Mouse (Mus musculus) hindbrain, embryonic 14.5 days (tissue): ENCODE results near the gene Pramel6. TPM values are rescaled to one million over a fixed set of nuclear protein-coding genes. Genes with fewer than 3 reads are reported as not detected.
"Not testable (repeated sequence)": the region's sequence is repeated elsewhere in the genome, so short reads cannot be mapped to it uniquely, and the experiment has no call there.

ENCODE experiments used
- ATAC-seq: fragments of 200-750 bp; cut with Nextera tagmentation; 2 replicates; pipeline ENCODE4 v1.8.0; 2017; ENCODE audit warnings: moderate number of reproducible peaks, mild to moderate bottlenecking, moderate TSS enrichment, moderate library complexity; ENCODE audit not compliant: low FRiP score
- DNase-seq: peaks from one replicate; pipeline ENCODE4 v3.0.0-alpha.2; 2015; ENCODE audit warnings: low spot score
- H3K27ac ChIP-seq: fragments of 300-500 bp; sonication (generic); 2 replicates; pipeline ENCODE4 v1.5.1; 2014; ENCODE audit warnings: mild to moderate bottlenecking, moderate library complexity
- H3K27me3 ChIP-seq: fragments of 300-500 bp; sonication (generic); 2 replicates; pipeline ENCODE4 v1.6.1; 2014; ENCODE audit warnings: mild to moderate bottlenecking, low read length, mixed read lengths; ENCODE audit not compliant: control insufficient read depth, insufficient read depth
- H3K36me3 ChIP-seq: fragments of 300-500 bp; sonication (generic); replicated peaks from 2 replicates; pipeline ENCODE4 v1.6.1; 2014; ENCODE audit not compliant: control insufficient read depth, insufficient read depth
- H3K4me1 ChIP-seq: fragments of 300-500 bp; sonication (generic); replicated peaks from 2 replicates; pipeline ENCODE4 v1.6.1; 2014; ENCODE audit warnings: antibody characterized with exemption, low read length, mixed read lengths; ENCODE audit not compliant: control insufficient read depth, insufficient read depth
- H3K4me2 ChIP-seq: fragments of 300-500 bp; sonication (generic); replicated peaks from 2 replicates; pipeline ENCODE4 v1.6.1; 2014; ENCODE audit warnings: mild to moderate bottlenecking, moderate library complexity
- H3K4me3 ChIP-seq: fragments of 300-500 bp; sonication (generic); replicated peaks from 2 replicates; pipeline ENCODE4 v1.5.1; 2014; ENCODE audit warnings: mild to moderate bottlenecking, low read length
- H3K9ac ChIP-seq: fragments of 300-500 bp; sonication (generic); 2 replicates; pipeline ENCODE4 v1.6.1; 2014
- H3K9me3 ChIP-seq: fragments of 300-500 bp; sonication (generic); 2 replicates; pipeline ENCODE4 v1.6.1; 2016; ENCODE audit warnings: low read length; ENCODE audit not compliant: control insufficient read depth
- WGBS: fragments of 180-500 bp; shearing (Covaris S2); extraction: QIAGEN DNeasy Blood & Tissue Kit; methylation state at CpG from one replicate; pipeline ENCODE4 v1.1.7; 2014; 5-methylcytosine and 5-hydroxymethylcytosine counted together
- polyA plus RNA-seq: library from polyadenylated mRNA; unstranded; fragments of >200 nt; fragmentation: Nextera tagmentation; extraction: Ambion mirVana; gene quantifications from 2 replicates; pipeline ENCODE4 v1.2.1, GENCODE M21; 2014

Pramel6 gene
- not detected in 2 replicates for polyA plus RNA-seq

DNA sequence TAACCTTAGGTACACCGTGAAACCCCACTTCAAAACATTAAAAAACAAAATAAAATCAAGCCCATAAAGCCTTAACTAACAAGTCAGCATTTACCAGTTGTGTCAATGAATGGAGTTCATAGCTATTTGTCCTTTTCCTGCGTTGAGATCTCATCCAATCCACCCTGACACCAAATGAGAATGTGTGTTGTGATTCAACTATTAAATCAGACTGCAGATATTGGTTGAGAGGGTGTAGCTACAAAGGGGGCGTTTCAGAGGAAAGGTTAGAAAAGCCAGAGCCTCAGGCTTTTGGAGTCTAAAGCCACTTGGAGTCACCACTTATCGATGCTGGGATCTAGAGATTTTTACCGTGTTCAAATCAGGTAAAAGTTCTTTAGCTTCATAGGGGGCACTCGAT, at the start of gene Pramel6:
Gene Pramel6, plus strand, starts transcription at position 301 of the 400 bp plus-strand sequence.
- no peaks in the 10 kb centered on the region for H3K4me1 ChIP-seq
- ATAC-seq: no peak
- no peaks in the 10 kb centered on the region for H3K27me3 ChIP-seq
- H3K9me3 ChIP-seq: no peaks in the 10 kb centered on the region
- H3K36me3 ChIP-seq: no peaks in the 10 kb centered on the region
- no peak within 1 kb of the TSS for H3K4me2 ChIP-seq
- DNase-seq: no peak
- no peak within 1 kb of the TSS for H3K4me3 ChIP-seq
- WGBS: 87% methylated on average over 6 of the region's 6 CpGs
- H3K27ac ChIP-seq: no peak within 1 kb of the TSS
- H3K9ac ChIP-seq: no peak within 1 kb of the TSS

DNA sequence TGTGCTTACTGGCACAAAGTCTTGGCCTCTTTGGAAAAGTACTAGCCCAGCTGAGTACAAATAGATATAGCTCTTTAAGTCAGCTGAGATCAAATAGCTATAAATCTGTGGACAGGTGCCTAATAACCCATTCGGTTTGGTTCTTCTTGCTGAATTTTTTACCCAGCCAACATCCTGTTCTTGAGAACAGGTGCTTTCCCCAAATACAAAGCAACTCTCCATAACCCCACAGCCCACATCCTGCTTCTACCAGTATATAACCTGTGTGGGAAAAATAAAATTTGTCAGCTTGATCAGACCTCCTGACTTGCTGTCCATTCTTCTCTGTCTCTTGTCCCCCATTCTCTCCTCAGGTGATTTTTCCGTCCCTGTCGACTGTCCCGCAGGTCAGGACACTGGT, 44.6 kb upstream of the Pramel6 start:
- no peak overlapping the region for H3K4me2 ChIP-seq
- H3K4me3 ChIP-seq: no peak overlapping the region
- no peak for ATAC-seq
- DNase-seq: no peak
- 93% methylated on average over 4 of the region's 4 CpGs for WGBS
- no peaks in the 10 kb centered on the region for H3K36me3 ChIP-seq
- H3K9me3 ChIP-seq: no peaks in the 10 kb centered on the region
- no peak overlapping the region for H3K9ac ChIP-seq
- H3K27ac ChIP-seq: no peak overlapping the region
- no peaks in the 10 kb centered on the region for H3K4me1 ChIP-seq
- no peaks in the 10 kb centered on the region for H3K27me3 ChIP-seq

DNA sequence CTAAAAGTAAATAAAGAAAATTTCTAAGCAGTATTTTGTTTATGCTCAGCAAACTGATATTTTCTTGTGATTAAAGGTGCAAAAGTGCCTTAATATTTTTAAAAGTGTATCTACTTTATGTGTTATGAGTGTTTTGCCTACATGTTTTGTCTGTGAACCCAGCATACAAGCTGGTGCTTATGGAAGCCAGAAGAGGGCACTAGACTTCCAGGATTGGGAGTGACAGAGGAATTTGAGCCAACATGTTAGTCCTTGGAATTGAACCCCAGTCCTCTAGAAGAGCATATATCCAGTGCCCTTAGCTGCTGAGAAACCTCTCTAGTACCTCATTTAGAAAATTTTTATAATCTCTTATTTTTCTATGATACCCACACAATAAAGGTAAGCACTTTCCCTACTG, 26.2 kb upstream of the Pramel6 start:
- DNase-seq (no peak), ATAC-seq (no peak)
- Histone ChIP-seq H3K4me3 (no peak overlapping the region), H3K27ac (no peak overlapping the region), H3K27me3 (no peaks in the 10 kb centered on the region), H3K9ac (no peak overlapping the region), H3K9me3 (no peaks in the 10 kb centered on the region), H3K36me3 (no peaks in the 10 kb centered on the region), H3K4me1 (no peaks in the 10 kb centered on the region), H3K4me2 (no peak overlapping the region)

DNA sequence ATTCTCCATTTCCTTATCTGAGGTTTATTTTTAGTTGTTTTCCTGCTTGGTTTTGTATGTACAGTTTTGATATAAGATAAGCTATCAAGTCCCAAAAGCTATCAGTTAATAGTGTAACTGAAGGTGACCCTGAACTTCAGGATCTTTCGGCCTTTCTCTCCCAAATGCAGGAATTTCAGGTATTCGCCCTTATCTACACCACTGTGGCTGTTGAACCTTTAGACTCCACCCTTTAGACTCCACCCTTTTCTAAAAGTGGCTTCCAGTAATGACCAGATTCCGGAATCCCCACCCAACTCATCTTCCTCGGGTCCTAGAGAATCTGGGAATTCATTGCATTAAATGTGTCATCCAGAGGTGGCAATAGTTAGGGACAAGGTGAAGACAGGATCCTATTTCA, 25.2 kb upstream of the Pramel6 start:
- Histone ChIP-seq H3K36me3 (no peaks in the 10 kb centered on the region), H3K27ac (no peak overlapping the region), H3K9ac (no peak overlapping the region), H3K4me1 (no peaks in the 10 kb centered on the region), H3K9me3 (no peaks in the 10 kb centered on the region), H3K4me2 (no peak overlapping the region), H3K27me3 (no peaks in the 10 kb centered on the region), H3K4me3 (no peak overlapping the region)
- DNase-seq (no peak), ATAC-seq (no peak)
- 82% methylated on average over 4 of the region's 4 CpGs for WGBS

DNA sequence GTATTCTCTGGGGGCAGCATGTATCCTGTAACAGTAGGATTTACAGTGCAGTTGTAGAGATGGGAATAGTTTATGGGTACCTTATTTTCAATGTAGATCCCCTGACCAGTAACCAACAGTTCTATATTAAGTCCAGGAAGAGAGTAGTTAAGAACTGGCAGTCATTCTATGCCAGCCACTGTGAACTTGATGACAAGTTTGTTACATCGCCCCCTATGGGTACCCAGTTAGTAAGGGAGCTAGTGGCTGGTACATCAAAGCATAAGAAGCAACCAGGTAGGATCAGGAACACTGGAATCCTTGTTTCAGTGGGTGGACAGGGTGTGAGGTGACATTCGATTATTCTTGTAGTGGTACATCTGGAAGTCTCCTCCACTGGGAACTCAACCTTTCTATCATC, 24.1 kb upstream of the Pramel6 start:
- ATAC-seq (no peak), DNase-seq (no peak)
- H3K9me3 ChIP-seq: no peaks in the 10 kb centered on the region
- H3K36me3 ChIP-seq: no peaks in the 10 kb centered on the region
- no peak overlapping the region for H3K4me2 ChIP-seq
- no peak overlapping the region for H3K4me3 ChIP-seq
- WGBS: 81% methylated on average over 2 of the region's 2 CpGs
- no peaks in the 10 kb centered on the region for H3K4me1 ChIP-seq
- H3K27me3 ChIP-seq: no peaks in the 10 kb centered on the region
- no peak overlapping the region for H3K27ac ChIP-seq
- no peak overlapping the region for H3K9ac ChIP-seq

DNA sequence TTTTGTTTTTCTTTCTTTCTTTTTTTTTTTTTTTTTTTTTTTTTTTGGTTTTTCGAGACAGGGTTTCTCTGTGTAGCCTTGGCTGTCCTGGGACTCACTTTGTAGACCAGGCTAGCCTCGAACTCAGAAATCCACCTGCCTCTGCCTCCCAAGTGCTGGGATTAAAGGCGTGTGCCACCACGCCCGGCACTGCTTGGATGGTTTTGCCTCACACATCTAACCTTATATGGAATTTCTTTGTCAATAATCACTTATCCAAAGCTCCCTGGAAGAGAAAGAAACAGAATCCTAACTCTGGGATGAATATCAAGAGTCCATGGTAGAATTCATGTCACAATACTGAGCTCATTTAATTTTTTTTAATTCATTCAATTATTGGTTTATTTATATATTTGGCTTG, 9.4 kb upstream of the Pramel6 start, which contains the start of gene Pramel7:
Gene Pramel7, minus strand, starts transcription at position 101 of the 400 bp plus-strand sequence.
- H3K27ac ChIP-seq, DNase-seq, H3K9ac ChIP-seq, H3K27me3 ChIP-seq, ATAC-seq, H3K4me3 ChIP-seq, H3K4me2 ChIP-seq, H3K9me3 ChIP-seq, H3K36me3 ChIP-seq, H3K4me1 ChIP-seq: not testable (repeated sequence)
- 88% methylated on average over 4 of the region's 5 CpGs for WGBS

DNA sequence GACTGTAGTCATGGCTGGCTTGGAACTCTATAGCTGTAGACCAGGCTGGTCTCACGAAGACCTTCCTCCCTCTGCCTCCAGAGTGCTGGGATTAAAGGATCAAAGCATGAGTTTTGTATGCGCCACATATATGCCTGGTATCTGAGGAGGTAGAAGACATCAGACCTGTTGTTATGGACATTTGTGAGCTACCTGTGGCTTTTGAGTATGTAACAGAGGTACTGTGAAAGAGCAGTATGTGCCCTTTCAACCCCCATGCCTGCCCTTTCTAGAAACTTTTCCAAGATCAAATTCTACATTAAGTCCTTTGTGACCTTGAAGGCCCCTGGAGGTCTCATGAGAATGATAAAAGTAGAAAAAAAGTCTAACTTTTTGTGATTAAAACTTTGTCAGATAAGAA, 8.7 kb downstream of the Pramel6 start:
- Histone ChIP-seq H3K4me2 (no peak overlapping the region), H3K27me3 (no peaks in the 10 kb centered on the region), H3K27ac (no peak overlapping the region), H3K4me1 (no peaks in the 10 kb centered on the region), H3K36me3 (no peaks in the 10 kb centered on the region), H3K9me3 (no peaks in the 10 kb centered on the region), H3K4me3 (no peak overlapping the region), H3K9ac (no peak overlapping the region)
- DNase-seq (no peak), ATAC-seq (no peak)
- 90% methylated on average over 2 of the region's 2 CpGs for WGBS

DNA sequence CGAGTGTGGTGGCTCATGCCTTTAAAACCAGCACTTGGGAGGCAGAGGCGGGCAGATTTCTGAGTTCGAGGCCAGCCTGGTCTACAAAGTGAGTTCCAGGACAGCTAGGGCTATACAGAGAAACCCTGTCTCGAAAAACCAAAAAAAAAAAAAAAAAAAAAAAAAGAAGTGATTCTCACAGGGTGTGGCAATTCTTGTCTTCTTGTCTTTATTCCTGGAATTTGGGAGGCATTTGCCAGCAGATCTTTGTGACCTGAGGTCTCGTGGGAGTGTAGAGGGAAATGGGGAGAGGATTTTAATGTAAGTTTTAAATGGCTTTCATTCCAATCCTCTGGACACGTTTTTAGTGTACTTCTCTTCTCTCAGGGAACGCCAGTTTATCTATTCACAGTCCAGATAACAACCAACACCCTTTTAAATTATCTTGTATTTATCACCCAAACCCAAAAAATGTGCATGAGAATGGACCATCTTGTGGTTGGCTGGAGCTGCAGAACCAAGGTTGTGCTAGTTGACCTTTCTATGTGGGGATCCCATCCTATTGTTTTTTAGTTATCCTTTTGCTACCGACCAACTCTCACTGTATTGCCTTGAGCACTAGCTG, 9.2 kb downstream of the Pramel6 start:
- Histone ChIP-seq H3K27ac (no peak overlapping the region), H3K27me3 (no peaks in the 10 kb centered on the region), H3K9me3 (no peaks in the 10 kb centered on the region), H3K9ac (no peak overlapping the region), H3K36me3 (no peaks in the 10 kb centered on the region), H3K4me3 (no peak overlapping the region), H3K4me1 (no peaks in the 10 kb centered on the region), H3K4me2 (no peak overlapping the region)
- ATAC-seq (no peak), DNase-seq (no peak)
- 88% methylated on average over 6 of the region's 8 CpGs for WGBS

DNA sequence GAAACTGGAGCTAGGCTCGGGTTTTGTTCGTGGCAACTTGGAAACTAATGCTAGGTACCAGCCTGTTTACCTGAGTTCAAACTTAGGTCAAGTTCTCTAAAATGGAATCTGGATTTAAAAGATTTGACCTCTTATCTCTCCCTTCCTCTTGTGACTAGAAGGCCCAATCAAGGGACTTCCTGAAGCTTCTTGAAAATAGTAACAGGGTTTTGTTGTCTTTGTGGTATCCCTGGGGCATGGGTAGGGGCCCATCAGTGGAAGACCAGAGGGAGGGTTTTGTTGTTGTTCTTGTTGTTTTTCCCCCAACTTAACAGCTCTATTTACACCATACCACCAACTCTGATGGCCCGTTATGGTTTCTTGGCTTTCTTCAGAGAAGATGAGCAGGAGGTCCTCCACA, 10.2 kb downstream of the Pramel6 start:
- 92% methylated on average over 3 of the region's 3 CpGs for WGBS
- DNase-seq (no peak), ATAC-seq (no peak)
- Histone ChIP-seq H3K9me3 (no peaks in the 10 kb centered on the region), H3K4me1 (no peaks in the 10 kb centered on the region), H3K4me3 (no peak overlapping the region), H3K4me2 (no peak overlapping the region), H3K27ac (no peak overlapping the region), H3K36me3 (no peaks in the 10 kb centered on the region), H3K9ac (no peak overlapping the region), H3K27me3 (no peaks in the 10 kb centered on the region)

DNA sequence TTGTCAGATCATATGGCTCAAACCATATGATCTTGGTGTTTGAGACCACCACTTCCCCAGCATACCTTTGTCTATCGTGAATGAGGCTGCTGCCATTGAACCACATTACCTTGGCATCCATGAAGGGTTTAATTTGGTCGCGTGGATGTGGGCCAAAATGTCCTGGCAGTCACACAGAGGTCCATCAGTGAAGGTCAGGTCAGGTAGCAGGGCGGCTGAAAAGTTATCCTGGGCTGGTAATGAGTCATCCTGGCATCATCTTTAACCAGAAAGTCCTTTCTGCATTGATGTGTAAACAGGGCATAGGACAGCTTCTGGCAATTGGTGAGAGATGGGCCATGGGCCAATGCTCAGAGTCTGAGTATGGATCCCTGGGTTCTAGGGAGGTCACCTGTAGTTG, 14.3 kb downstream of the Pramel6 start:
- Histone ChIP-seq H3K27ac (no peak overlapping the region), H3K27me3 (no peaks in the 10 kb centered on the region), H3K9me3 (no peaks in the 10 kb centered on the region), H3K36me3 (no peaks in the 10 kb centered on the region), H3K4me2 (no peak overlapping the region), H3K9ac (no peak overlapping the region), H3K4me3 (no peak overlapping the region), H3K4me1 (no peaks in the 10 kb centered on the region)
- DNase-seq: no peak
- WGBS: 91% methylated on average over 4 of the region's 4 CpGs
- no peak for ATAC-seq
